Mouse (Mus musculus): ENCODE results near the gene Ppp3ca. TPM values are rescaled to one million over a fixed set of nuclear protein-coding genes. Genes with fewer than 3 reads are reported as not detected.

The Ppp3ca gene
- total RNA-seq, 2 experiments from 2014 or later = 152 to 154 TPM

DNA sequence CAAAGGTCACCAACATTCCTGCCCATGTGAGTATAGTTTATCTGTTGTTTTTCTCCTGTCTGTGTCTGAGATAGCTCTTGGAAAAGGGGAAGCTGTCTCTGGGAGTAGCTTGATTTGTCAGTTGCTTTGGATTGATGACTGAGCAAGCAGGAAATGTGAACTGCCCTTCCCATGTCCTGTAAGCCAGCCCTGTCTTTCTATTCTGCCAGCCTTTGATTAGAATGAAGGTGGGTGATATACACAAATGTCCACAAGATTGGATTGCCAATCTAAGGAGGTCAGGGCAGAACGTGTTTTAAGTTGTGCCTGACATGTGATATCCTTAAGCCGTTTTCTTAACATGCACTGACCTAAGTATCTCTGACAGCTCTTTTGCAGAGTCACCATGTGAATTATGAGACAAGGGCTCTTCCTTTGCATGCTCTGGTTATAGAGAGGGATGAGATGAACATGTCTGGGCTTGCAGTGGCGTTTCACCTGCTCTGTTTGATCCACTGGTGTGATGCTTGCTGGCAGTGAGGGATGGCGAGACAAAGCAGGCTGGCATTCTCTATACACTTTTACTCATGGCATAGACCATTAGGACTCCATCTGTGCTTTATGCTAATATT, 120.4 kb downstream of the Ppp3ca start:
- no peak for TF ChIP-seq CTCF (IDR thresholded peaks at IDR 0.05)
- intact Hi-C loops (cut with DNase I) = loop anchor here (5.0 kb wide), 1 partner anchor 63 kb away; no protein-coding TSS in a partner anchor
- peak overlapping the region; percentile 2 for H3K4me3 ChIP-seq
- H3K27ac ChIP-seq = peak overlapping the region; percentile 74
- no peak for DNase-seq

- Histone ChIP-seq H3K4me3 (no peak overlapping the region), H3K27ac (peak overlapping the region; percentile 74; the same call in 1 of the 2 replicates)
- TF ChIP-seq CTCF (IDR thresholded peaks at IDR 0.05) = no peak
- intact Hi-C loops (cut with DNase I) = loop anchor here (5.0 kb wide), 1 partner anchor 64 kb away; no protein-coding TSS in a partner anchor
- no peak for DNase-seq
Observed at GRCm38 (mm10) chr3:136791404-136791803, 121.5 kb downstream of the Ppp3ca start.

GRCm38 (mm10) chr3:136791946-136792345, 122.0 kb downstream of the Ppp3ca start:
- no peak for DNase-seq
- Histone ChIP-seq H3K4me3 (no peak overlapping the region), H3K27ac (no peak overlapping the region)
- no peak for TF ChIP-seq CTCF (IDR thresholded peaks at IDR 0.05)
- intact Hi-C loops (cut with DNase I) = loop anchor here (5.0 kb wide), 1 partner anchor 65 kb away; no protein-coding TSS in a partner anchor

DNA sequence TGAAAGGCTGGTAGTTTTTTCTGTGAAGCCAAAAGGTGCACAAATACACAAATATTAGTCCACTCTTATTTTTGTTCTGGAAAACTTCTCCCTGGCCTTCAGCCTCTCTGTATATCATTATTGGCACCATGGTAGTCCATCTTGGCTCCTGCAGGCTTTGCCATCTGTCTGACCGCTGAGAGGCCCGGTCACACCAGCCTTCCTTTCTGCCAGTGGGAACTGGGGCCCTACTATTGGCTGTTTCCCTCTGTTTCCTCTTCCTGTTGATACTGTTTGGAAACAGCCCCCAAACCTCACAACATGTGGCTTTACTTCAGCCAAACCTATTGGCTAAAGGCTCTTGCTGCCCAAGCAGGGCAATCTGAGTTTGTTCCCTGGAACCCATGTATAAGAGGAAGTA, 123.5 kb downstream of the Ppp3ca start:
- no peak for DNase-seq
- no peak overlapping the region for H3K27ac ChIP-seq
- TF ChIP-seq CTCF (IDR thresholded peaks at IDR 0.05) = no peak
- intact Hi-C loops (cut with DNase I) = loop anchor here (5.0 kb wide), 1 partner anchor 66 kb away; no protein-coding TSS in a partner anchor
- no peak overlapping the region for H3K4me3 ChIP-seq

DNA sequence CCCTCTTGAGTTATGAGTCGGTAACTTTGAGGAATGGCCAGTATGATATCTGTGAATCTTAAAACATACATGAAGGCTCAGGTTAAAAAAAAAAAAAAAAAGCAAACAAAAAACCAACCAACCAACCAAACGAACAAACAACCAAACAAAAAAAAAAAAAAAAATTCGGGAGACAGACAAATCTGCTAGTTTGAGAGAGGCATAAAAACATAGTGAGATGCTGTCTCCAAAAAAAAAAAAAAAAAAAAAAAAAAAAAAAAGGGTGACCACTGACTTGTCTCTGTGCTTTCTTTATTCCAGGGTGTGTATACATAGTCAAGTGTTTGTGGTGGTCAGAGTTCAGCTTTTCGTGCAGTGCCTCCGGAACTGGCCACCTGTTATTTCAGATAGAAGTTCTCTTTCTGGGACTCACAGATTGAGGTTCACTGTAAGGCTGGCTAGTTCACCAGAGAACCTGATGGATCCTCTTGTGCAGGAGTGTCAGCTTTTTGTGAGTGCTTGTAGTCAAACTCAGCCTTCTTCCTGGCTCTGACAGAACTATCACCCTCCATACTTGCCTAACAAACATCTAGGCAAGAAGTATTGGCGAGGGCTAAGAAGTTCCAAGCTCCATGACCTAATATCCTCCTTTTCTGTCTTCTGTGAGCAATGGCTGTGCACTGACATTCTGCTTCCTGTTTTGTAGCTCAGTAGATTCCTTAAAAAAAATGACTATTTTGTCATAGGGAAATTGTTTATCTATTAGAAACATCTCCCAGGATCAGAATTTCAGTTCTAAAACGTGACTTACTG, 124.7 kb downstream of the Ppp3ca start:
- H3K4me3 ChIP-seq = no peak overlapping the region
- intact Hi-C loops (cut with DNase I) = loop anchor here (5.0 kb wide), 1 partner anchor 67 kb away; no protein-coding TSS in a partner anchor
- no peak for DNase-seq
- 0 out of 2 replicates have a peak overlapping the region, but pooled peaks have one; percentile 3 for H3K27ac ChIP-seq
- no peak for TF ChIP-seq CTCF (IDR thresholded peaks at IDR 0.05)

DNA sequence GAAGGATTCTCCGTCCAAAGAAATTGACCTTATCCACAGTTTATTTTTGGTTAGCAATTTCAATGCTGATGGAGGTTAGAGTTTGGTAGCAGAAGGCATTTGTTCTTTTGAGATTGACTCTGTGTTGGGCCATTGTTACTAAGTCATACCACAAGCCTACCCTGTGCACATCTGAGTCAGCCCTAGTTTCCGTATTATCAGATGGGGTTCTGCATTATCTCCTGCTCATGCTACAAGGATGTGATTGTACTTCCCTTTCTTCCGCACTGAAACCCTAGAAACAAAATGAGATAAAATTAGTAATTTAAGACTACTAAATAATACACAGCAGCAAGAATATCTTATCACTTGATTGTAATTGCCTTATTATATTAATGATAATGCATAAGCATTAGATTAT, 129.0 kb downstream of the Ppp3ca start:
- intact Hi-C loops (cut with DNase I) = no loop called here
- H3K27ac ChIP-seq = no peak overlapping the region
- no peak for TF ChIP-seq CTCF (IDR thresholded peaks at IDR 0.05)
- no peak overlapping the region for H3K4me3 ChIP-seq
- no peak for DNase-seq

- TF ChIP-seq CTCF (IDR thresholded peaks at IDR 0.05) = no peak
- Histone ChIP-seq H3K27ac (peak overlapping the region; percentile 67), H3K4me3 (peak overlapping the region; percentile 18)
- intact Hi-C loops (cut with DNase I) = loop anchor here (2.0 to 5.0 kb wide), 2 partner anchors 50 to 134 kb away; no protein-coding TSS in a partner anchor
- peak; percentile 89 for DNase-seq
Observed at GRCm38 (mm10) chr3:136802595-136802994, 132.7 kb downstream of the Ppp3ca start.

DNA sequence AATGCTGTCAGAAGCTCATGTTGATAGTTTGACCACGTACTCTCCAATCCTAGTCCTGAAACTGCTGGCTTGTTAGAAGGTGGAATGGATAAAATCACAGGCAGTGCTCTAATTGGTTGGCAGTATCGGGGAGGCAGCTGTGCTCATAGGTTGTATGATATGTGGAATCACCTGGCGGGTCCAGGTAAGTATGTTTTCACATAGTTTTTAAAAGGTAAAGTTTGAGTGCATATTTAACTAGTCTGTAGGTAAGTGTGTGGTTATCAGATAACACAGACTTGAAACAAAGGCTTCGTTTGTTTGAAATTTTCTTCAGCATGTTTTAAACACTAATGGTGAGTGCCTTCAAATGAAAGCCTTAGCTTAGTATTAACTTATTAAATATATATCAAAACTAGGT, 136.0 kb downstream of the Ppp3ca start:
- Histone ChIP-seq H3K27ac (no peak overlapping the region), H3K4me3 (no peak overlapping the region)
- no peak for DNase-seq
- no peak for TF ChIP-seq CTCF (IDR thresholded peaks at IDR 0.05)
- intact Hi-C loops (cut with DNase I) = no loop called here

DNA sequence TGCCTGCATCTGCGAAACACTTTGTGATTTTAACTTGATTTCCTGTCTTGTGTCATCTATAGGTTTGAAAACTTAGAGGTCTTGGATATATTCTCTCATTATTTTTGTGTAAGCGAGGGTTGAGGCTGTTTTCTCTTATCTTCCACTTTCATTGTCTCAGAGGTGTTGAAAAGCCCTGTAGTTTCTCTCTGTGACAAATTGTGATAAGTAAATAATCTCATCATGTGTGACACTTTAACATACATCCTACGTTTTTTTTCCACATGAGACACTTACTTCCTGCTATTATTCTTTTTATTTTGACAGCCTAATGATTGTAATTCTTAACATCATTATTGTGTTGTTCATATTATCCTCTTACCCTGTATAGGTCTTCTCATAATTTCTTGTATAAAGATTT, 140.3 kb downstream of the Ppp3ca start:
- intact Hi-C loops (cut with DNase I) = no loop called here
- TF ChIP-seq CTCF (IDR thresholded peaks at IDR 0.05) = no peak
- DNase-seq = no peak
- H3K4me3 ChIP-seq = no peak overlapping the region
- H3K27ac ChIP-seq = no peak overlapping the region

DNA sequence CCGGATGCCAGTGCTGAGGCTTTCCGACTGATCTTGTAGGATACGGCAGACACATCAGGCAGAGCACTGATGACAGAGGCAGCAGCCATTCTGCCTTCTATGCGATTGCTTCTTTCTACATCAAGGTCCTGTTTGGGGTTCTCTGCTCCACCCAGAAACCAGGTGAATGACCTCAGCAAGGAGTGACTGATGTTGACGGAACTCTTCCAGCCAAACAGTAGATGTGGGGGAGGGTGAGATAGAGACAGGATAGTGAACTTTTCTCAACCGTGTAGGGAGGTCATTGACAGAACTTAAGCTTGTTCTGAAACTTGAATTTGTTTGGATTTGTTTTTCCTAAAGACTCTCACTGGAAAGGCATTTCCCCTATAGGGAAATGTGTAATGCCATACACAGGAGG, 142.2 kb downstream of the Ppp3ca start:
- intact Hi-C loops (cut with DNase I) = no loop called here
- no peak for TF ChIP-seq CTCF (IDR thresholded peaks at IDR 0.05)
- DNase-seq = no peak
- H3K4me3 ChIP-seq = no peak overlapping the region
- no peak overlapping the region for H3K27ac ChIP-seq

DNA sequence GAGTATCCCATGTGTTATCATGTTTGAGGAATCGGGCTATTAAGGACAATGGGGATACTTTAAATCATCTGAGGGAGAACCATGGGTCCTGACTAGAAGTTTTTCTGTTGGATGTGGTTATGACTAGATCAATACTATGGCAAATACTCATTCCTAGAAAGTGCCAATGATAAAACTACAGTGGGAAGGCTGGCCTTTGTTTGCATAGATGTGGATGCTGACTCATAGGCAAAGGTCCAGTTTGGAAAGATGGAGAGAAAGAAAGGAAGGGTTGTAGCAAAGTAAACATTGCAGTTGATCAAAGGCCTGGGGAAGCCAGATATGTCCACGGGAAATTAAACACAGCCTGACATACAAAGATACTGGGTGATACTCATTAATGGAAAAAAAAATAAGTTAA, 142.9 kb downstream of the Ppp3ca start:
- no peak for DNase-seq
- H3K27ac ChIP-seq = no peak overlapping the region
- no peak for TF ChIP-seq CTCF (IDR thresholded peaks at IDR 0.05)
- intact Hi-C loops (cut with DNase I) = no loop called here
- H3K4me3 ChIP-seq = no peak overlapping the region

- no peak for TF ChIP-seq CTCF (IDR thresholded peaks at IDR 0.05)
- no peak for DNase-seq
- intact Hi-C loops (cut with DNase I) = no loop called here
- Histone ChIP-seq H3K27ac (no peak overlapping the region), H3K4me3 (no peak overlapping the region)
Observed at GRCm38 (mm10) chr3:136813886-136814285, 144.0 kb downstream of the Ppp3ca start.

- Histone ChIP-seq H3K4me3 (no peak overlapping the region), H3K27ac (no peak overlapping the region)
- intact Hi-C loops (cut with DNase I) = no loop called here
- no peak for TF ChIP-seq CTCF (IDR thresholded peaks at IDR 0.05)
- no peak for DNase-seq
Observed at GRCm38 (mm10) chr3:136814916-136815315, 145.0 kb downstream of the Ppp3ca start.

Data from gastrocnemius, adult 2 months (tissue).